Mouse (Mus musculus) embryonic facial prominence, embryonic 15.5 days (tissue): ENCODE results near the gene Washc4. TPM values are rescaled to one million over a fixed set of nuclear protein-coding genes. Genes with fewer than 3 reads are reported as not detected.

Source experiments
- ATAC-seq: fragments of 200-750 bp; cut with Nextera tagmentation; 2 replicates; pipeline ENCODE4 v1.8.0; 2017; ENCODE audit warnings: low read depth, moderate TSS enrichment; ENCODE audit not compliant: insufficient number of reproducible peaks, low FRiP score, low TSS enrichment
- H3K27ac ChIP-seq: fragments of 300-500 bp; sonication (generic); replicated peaks from 2 replicates; pipeline ENCODE4 v1.5.1; 2015; ENCODE audit warnings: mild to moderate bottlenecking, inconsistent platforms
- H3K27me3 ChIP-seq: fragments of 300-500 bp; sonication (generic); 2 replicates; pipeline ENCODE4 v1.6.1; 2015; ENCODE audit warnings: inconsistent platforms
- H3K36me3 ChIP-seq: fragments of 300-500 bp; sonication (generic); 2 replicates; pipeline ENCODE4 v1.6.1; 2015; ENCODE audit warnings: mild to moderate bottlenecking, inconsistent platforms
- H3K4me1 ChIP-seq: fragments of 300-500 bp; sonication (generic); 2 replicates; pipeline ENCODE4 v1.6.1; 2015; ENCODE audit warnings: inconsistent platforms
- H3K4me2 ChIP-seq: fragments of 300-500 bp; sonication (generic); replicated peaks from 2 replicates; pipeline ENCODE4 v1.6.1; 2015; ENCODE audit warnings: mild to moderate bottlenecking, inconsistent platforms
- H3K4me3 ChIP-seq: fragments of 300-500 bp; sonication (generic); replicated peaks from 2 replicates; pipeline ENCODE4 v1.5.1; 2015; ENCODE audit warnings: mild to moderate bottlenecking, inconsistent platforms
- H3K9ac ChIP-seq: fragments of 300-500 bp; sonication (generic); 2 replicates; pipeline ENCODE4 v1.6.1; 2015; ENCODE audit warnings: inconsistent platforms
- H3K9me3 ChIP-seq: fragments of 300-500 bp; sonication (generic); replicated peaks from 2 replicates; pipeline ENCODE4 v1.6.1; 2016; ENCODE audit warnings: inconsistent platforms
- WGBS: fragments of 180-500 bp; shearing (Covaris S2); methylation state at CpG from one replicate; pipeline ENCODE4 v1.1.7; 2015; 5-methylcytosine and 5-hydroxymethylcytosine counted together
- polyA plus RNA-seq: library from polyadenylated mRNA; unstranded; fragments of >200 nt; fragmentation: Nextera tagmentation; extraction: Ambion mirVana; gene quantifications from 2 replicates; pipeline ENCODE4 v1.2.1, GENCODE M21; 2015

Gene Washc4
- polyA plus RNA-seq, 1 experiment from 2014 or later = 42.4 TPM

DNA sequence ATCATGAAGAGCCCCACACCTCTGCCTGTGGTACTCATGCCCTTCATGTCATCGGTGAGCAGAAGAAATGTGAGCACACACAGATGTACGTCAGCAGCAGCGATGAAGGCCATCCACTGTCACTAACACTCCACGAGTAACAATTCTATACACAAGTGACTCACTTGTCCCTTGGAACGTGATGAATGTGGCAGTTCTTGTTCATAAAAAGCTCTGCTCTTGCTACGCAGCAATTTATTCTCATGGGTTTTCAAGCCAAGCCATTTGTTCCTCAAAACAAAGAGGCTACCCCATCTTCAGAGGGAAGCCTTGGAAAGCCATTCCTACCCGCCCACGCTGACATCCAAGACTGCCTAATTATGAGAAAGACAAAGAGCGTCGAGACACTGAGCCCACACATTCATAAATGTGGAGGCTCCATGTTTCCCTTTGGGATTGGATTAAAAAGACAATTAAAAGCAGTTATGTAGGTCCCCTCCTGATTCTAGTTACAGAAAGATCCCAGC, 96.4 kb downstream of the Washc4 start:
- no peak for ATAC-seq
- Histone ChIP-seq H3K27ac (no peak overlapping the region), H3K4me2 (no peak overlapping the region), H3K4me1 (peaks cover 13% of the 10 kb centered on the region; the same call in 1 of the 2 replicates), H3K27me3 (no peaks in the 10 kb centered on the region), H3K9me3 (no peaks in the 10 kb centered on the region), H3K4me3 (no peak overlapping the region), H3K9ac (no peak overlapping the region), H3K36me3 (no peaks in the 10 kb centered on the region)
- 73% methylated on average over 10 of the region's 10 CpGs for WGBS

DNA sequence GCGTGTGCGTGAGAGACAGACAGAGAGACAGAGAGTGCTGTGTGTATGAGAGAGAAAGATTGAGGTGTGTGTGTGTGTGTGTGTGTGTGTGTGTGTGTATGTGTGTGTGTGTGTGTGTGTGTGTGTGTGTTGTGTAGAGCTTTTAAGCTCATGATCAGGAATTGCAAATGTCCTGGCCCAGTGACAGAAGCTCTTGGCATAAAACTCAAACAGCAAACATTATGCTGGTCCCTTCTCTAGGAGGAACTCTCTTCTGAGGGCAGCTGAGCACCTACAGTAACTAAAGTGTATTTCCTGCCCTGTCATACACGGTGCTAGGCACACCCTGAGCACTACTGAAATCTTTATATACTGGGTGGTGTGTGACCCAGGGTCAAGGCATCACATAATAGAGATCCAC, 98.1 kb downstream of the Washc4 start:
- Histone ChIP-seq H3K4me3 (no peak overlapping the region), H3K9ac (no peak overlapping the region), H3K27ac (no peak overlapping the region), H3K9me3 (no peaks in the 10 kb centered on the region), H3K4me1 (peaks cover 17% of the 10 kb centered on the region), H3K36me3 (no peaks in the 10 kb centered on the region), H3K4me2 (no peak overlapping the region), H3K27me3 (no peaks in the 10 kb centered on the region)
- WGBS = 91% methylated on average over 3 of the region's 3 CpGs
- ATAC-seq = no peak

DNA sequence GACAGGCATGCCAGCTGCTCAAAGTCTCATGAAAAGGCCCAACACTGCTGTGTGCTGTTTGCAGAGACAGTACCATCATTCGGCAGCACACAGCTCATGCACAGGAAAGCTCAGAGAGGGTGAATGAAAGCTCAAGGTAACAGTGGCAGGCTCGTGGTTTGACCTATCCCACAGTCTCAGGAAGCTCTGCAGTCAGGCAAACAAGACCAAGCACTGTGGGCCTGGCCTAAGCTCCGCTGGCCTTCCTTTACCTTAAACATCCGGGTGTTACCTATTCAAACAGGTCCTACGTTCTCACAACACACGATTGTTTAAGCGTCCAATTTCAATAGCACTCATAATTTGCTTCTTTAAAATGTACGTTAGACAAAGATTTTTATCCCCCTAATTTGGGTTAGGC, 100.6 kb downstream of the Washc4 start:
- 75% methylated on average over 8 of the region's 8 CpGs for WGBS
- no peaks in the 10 kb centered on the region for H3K36me3 ChIP-seq
- no peak overlapping the region for H3K27ac ChIP-seq
- H3K4me3 ChIP-seq = no peak overlapping the region
- no peak for ATAC-seq
- no peak overlapping the region for H3K9ac ChIP-seq
- no peaks in the 10 kb centered on the region for H3K27me3 ChIP-seq
- H3K4me2 ChIP-seq = no peak overlapping the region
- peaks cover 28% of the 10 kb centered on the region for H3K4me1 ChIP-seq
- no peaks in the 10 kb centered on the region for H3K9me3 ChIP-seq

DNA sequence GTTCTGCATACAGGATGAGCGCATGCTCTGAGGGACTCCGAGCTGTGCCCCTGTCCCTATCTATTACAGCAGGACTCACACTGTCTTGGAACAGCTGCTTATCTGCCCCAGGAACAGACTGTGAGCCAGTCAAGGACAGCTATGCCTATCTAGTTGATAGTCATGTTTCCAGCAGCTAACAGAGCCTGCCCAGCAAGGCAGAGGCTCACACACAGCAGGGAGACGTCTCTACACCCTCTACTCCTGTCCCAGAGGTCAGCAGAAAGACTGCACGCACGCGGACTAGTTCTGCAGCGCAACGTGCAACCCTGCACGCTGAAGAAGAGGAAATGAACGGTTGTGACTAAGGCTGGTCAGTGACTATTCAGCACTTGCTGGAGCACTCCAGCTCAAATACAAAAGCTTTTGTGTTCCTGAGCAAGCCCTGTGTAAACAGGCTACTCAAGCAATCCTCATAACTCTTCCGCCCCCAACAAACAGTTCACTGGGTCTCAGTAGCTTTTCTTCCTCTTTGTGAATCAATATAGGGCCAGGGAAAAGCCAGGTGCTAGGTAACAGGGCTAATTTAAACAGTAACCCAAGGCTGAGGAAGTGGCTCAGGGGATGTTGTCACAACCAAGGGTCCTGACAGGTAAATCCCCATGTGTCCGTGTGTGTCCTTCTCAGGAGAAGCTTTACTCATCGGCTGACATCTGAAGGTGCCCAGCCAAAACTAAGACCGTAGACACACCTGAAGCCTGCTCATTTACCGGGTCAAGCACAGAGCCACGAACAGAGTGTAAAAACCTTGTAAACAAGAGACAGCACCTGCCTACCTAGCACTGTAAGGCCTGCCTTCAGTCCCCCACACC, 101.5 kb downstream of the Washc4 start:
- Histone ChIP-seq H3K9me3 (no peaks in the 10 kb centered on the region), H3K27me3 (no peaks in the 10 kb centered on the region), H3K27ac (peak overlapping the region; percentile 39; the same call in 1 of the 2 replicates), H3K36me3 (no peaks in the 10 kb centered on the region), H3K4me3 (no peak overlapping the region), H3K4me2 (no peak overlapping the region), H3K9ac (no peak overlapping the region), H3K4me1 (peaks cover 30% of the 10 kb centered on the region)
- WGBS = 70% methylated on average over 16 of the region's 16 CpGs
- ATAC-seq = no peak

DNA sequence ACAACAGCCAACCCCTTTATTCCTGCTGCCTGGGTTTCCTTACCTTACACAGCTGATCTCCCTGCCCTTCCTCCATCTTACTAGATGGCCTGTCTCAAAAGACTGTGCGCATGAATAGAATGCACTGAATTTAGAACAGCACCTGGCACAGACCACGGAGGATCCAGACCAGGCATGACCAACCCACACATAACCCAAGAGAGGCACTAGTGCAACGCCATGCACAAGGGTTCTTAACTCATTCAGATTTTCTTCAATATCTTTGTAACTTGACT, 102.1 kb downstream of the Washc4 start:
- no peak for ATAC-seq
- no peaks in the 10 kb centered on the region for H3K9me3 ChIP-seq
- H3K36me3 ChIP-seq = no peaks in the 10 kb centered on the region
- no peak overlapping the region for H3K4me3 ChIP-seq
- WGBS = 90% methylated on average over 3 of the region's 3 CpGs
- H3K9ac ChIP-seq = no peak overlapping the region
- H3K4me2 ChIP-seq = no peak overlapping the region
- H3K27me3 ChIP-seq = no peaks in the 10 kb centered on the region
- no peak overlapping the region for H3K27ac ChIP-seq
- peaks cover 30% of the 10 kb centered on the region for H3K4me1 ChIP-seq

Other genes with a start within 250 kb of the Washc4 start
- gene Slc41a2, start 205.9 kb upstream of the Washc4 start, polyA plus RNA-seq = 2.3 and 2.5 TPM in 2 replicates
- gene D10Wsu102e, start 183.5 kb upstream of the Washc4 start, polyA plus RNA-seq = 0.61 and 0.63 TPM in 2 replicates
- 6.0 and 7.3 TPM in 2 replicates for gene Aldh1l2, start 9.6 kb upstream of the Washc4 start, polyA plus RNA-seq
- 53.9 and 56.6 TPM in 2 replicates for gene Appl2, start 105.0 kb downstream of the Washc4 start, polyA plus RNA-seq
- gene 1500009L16Rik, start 179.1 kb downstream of the Washc4 start, polyA plus RNA-seq = 24.8 and 29.0 TPM in 2 replicates